Mouse (Mus musculus) thymus, postnatal 10 days (tissue): Measurements from ENCODE around the gene Polr2b.

ENCODE experiments used
- DNase-seq, 2 experiments: peaks; one replicate each; pipeline ENCODE4 v3.0.0; 2021; ENCODE audit warnings: low spot score in 2 of 2

Polr2b gene

DNA sequence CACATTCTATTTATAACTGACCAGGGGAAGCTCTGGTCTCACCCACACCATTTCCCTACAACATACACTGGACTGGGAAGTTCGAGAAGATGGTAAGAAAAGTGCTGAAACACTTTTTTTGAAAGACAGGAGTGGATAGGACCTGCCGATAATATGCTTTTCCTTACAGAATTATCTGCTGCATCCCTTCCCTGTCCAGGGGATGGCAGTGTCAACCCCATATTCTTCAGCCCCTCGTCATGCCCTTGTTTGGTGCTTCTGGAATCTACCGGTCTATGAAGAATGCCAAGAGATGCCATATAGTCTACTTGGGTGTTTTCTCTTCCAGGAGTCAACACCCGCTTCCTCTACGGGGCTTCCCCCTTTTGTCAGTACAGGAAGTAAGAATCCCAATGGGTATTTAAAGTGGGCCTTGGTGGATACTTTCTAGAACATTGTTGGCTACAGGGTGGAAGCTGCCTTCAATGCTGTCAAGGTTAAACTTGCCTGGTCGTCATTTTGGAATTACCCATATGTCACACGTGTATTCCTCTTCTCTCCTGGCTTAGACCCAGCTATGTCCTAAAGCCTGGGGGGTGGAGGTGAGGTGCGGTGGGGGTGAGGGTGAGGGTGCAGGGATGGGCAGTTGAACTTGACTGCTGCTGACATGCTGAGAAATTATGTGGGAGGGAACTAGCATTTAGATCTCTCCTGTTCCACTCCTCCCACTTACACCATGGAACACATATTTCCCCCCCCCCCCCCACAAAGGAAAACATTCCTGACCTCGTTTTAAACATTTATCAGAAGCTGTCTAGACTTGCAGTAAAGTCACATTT is 76.9 kb downstream of the Polr2b start:
- DNase-seq, result no peak

DNA sequence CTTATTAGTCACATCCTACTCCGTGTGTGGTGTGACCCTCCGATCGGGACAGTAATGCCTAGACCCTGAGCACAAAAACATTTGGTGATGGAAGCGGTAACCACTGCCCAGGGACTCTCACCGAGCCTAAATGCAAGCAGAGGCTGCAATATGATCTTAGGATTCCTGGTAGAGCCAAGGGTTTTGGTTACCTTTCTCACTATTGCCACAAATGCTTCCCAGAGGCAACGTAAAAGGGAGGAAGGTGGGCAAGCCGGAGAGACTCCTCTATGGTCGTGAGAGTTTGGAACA is 77.4 kb downstream of the Polr2b start:
- no peak for DNase-seq

DNA sequence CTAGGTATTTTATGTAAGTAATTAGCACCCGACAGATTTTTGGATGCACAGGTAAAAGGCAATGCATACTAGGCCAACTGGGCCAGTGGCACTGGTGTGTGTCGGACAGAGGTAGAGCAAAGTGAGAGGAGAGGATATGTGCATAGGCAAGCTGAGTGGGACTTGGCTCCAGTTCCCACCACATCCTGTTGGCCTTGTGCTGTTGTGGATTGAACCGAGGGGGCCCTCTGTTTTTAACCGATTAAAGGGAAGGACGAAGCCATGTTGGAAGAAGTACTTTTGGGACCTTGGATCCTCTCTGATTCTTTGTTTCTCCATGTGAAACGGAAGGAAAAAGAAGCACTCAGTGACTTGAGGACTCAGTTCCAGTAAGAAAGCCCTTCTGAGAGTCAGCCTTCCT is 78.4 kb downstream of the Polr2b start:
- no peak for DNase-seq

DNA sequence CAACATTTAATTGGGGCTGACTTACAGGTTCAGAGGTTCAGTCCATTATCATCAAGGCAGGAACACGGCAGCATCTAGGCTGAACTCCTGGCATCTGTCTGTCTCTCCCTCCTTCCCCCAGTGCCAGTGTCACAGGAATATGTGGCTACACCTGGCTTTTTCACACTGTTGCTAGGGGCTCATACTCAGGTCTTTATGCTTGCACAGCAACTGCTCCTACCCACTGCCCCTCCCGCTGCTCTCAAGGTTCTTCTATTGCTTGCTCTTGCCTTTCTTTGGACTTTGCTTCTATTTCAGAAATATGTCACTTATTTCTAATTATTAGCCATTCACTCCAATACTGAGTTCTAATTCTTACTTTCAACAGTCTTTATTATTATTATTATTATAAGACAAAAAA is 80.3 kb downstream of the Polr2b start:
- DNase-seq, result no peak

DNA sequence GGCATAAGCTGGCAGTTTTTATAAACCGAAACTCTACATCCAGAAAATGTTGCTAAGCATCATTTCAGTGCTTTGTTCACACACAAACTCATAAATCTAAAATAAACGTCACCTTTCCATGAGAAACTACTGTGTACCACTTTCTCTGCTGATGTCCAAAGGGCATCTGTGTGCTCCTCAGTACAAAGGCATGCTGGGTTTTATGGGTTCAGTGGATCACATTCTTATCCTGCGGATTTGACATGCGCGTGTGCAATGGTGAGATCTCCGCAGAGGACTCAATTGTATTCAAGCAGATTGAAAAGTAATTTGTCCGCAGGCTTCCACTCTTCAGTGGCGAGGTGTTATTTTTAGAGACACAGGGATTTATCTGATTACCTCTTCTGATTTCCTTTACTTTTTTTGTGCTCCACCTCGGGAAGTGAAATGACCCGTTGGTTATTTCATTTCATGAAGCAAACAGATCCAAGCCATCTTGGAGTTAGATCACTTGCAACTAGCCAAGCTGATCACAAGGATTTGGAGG is 83.2 kb downstream of the Polr2b start:
- no peak for DNase-seq

DNA sequence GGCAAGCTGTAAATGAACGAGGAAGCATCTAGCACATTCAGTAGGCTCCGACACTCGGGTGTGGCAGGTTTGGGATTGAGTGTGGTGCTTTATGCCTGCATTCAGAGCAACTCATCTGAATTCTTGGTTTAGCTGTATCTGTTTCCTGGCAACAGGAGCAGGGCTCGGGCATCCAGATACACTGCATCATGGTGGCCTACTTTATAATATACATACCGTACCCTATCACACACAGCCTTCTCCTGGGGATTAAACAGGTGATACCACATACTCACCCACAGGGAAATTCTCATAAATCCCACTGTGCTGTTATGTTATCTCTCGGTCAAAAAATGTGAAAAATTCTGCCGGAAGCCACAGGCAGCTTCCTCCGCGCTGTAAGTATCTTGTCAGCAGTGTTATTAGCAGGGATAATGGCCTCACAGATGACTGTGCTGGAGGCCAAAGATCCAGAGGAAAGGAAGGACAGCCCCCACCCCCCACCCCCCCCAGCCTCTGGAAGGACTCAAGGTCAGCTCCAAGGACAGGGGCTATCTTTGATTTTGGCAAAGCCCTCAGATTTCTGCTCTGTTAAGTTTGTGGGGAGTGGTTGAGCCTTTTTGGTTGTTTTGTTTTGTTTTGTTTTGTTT is 84.2 kb downstream of the Polr2b start:
- DNase-seq, result no peak

DNA sequence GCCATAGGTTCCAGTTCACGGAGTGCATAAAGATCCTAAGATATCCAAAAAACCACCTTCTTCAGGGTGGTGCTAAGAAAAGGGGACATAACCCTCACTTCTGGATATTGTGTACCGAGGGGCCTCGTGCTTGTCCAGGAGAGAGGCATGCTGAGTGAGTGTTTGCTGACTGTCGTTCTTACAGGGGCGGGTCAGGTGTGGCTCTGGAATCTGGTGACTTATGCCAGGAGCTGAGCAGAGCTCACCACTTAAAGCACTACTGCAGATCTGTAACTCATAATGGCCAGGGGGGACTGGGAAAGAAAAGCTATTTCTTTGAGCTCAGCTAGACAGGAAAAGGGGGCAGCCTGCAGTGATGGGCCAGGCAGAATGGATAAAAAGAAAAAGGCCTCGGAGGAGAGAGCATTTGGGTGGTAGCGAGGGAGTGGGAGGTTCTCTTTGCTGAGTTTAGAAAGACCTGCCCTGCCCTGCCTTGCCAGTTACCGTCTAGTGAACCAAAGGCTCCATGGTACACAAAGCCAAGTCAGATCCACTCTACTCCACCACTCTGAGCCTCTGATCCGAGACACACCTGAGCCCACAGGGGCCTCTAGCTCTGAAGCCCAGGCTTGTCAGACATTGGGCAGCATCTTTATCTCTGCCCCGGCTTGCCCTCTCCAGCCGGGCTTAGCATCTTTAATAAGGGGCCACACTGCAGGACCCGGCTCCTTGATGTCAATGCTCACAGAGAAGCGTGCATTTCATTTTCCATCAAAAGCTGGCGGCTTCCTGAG is 88.5 kb downstream of the Polr2b start:
- DNase-seq, result no peak
